Mouse (Mus musculus) gastrocnemius, postnatal 10 days (tissue): ENCODE measurements around the gene Gstk1. TPM values are rescaled to one million over a fixed set of nuclear protein-coding genes. Genes with fewer than 3 reads are reported as not detected.

ENCODE experiments used
- DNase-seq: peaks from one replicate; pipeline ENCODE4 v3.0.0; 2021; ENCODE audit warnings: mixed read lengths
- long read RNA-seq, 2 experiments: library from polyadenylated mRNA; stranded (forward); transcript quantifications; one replicate each; pipeline ENCODE4 v2.0.0; 2021
- total RNA-seq, 2 experiments: library from RNA; stranded (reverse); gene quantifications; 2 replicates each; pipeline ENCODE4 v1.2.3; 2021

The Gstk1 gene
- total RNA-seq, result 10 to 100 TPM; 10.9 to 12.7 TPM
- long read RNA-seq, experiment 1, transcript Gstk1-201 (8 exons, 930 nt), result major isoform, 8 of 10 reads
- long read RNA-seq, experiment 1, partial matches to known transcripts, result 0 of 10 reads
- long read RNA-seq, experiment 1, other reads (novel, unspliced or antisense), result 2 of 10 reads
- long read RNA-seq, experiment 2, transcript Gstk1-201 (8 exons, 930 nt), result major isoform, 10 of 11 reads
- long read RNA-seq, experiment 2, partial matches to known transcripts, result 0 of 11 reads
- long read RNA-seq, experiment 2, other reads (novel, unspliced or antisense), result 1 of 11 reads

GRCm38 (mm10) chr6:42245711-42246353, at the start of gene Gstk1:
Gstk1 (plus strand) TSS chr6:42245935.
- DNase-seq, result peak; percentile 65

GRCm38 (mm10) chr6:42197710-42198109, 48.0 kb upstream of the Gstk1 start:
- no peak for DNase-seq

GRCm38 (mm10) chr6:42199498-42199897, 46.2 kb upstream of the Gstk1 start:
- DNase-seq, result no peak

- DNase-seq, result no peak
Observed at GRCm38 (mm10) chr6:42215028-42215427, 30.7 kb upstream of the Gstk1 start, which contains the start of gene Tas2r144. Tas2r144 (plus strand) TSS chr6:42215328.

- DNase-seq, result no peak
Observed at GRCm38 (mm10) chr6:42222286-42222685, 23.4 kb upstream of the Gstk1 start.

GRCm38 (mm10) chr6:42225046-42225445, 20.7 kb upstream of the Gstk1 start:
- DNase-seq, result no peak

- DNase-seq, result peak; percentile 73
Observed at GRCm38 (mm10) chr6:42227240-42228101, 18.3 kb upstream of the Gstk1 start.

- no peak for DNase-seq
Observed at GRCm38 (mm10) chr6:42229610-42230009, 16.1 kb upstream of the Gstk1 start.

GRCm38 (mm10) chr6:42231191-42231590, 14.5 kb upstream of the Gstk1 start:
- DNase-seq, result no peak

- no peak for DNase-seq
Observed at GRCm38 (mm10) chr6:42237276-42237805, 8.4 kb upstream of the Gstk1 start.

- no peak for DNase-seq
Observed at GRCm38 (mm10) chr6:42241311-42242045, 4.3 kb upstream of the Gstk1 start.

- no peak for DNase-seq
Observed at GRCm38 (mm10) chr6:42247173-42247572, 1.4 kb downstream of the Gstk1 start.

GRCm38 (mm10) chr6:42247981-42248380, 2.2 kb downstream of the Gstk1 start:
- DNase-seq, result no peak

GRCm38 (mm10) chr6:42251791-42252190, 6.1 kb downstream of the Gstk1 start:
- DNase-seq, result no peak

GRCm38 (mm10) chr6:42253103-42253502, 7.4 kb downstream of the Gstk1 start:
- DNase-seq, result no peak

- peak; percentile 34 for DNase-seq
Observed at GRCm38 (mm10) chr6:42257303-42257863, 11.6 kb downstream of the Gstk1 start.

GRCm38 (mm10) chr6:42260430-42260829, 14.7 kb downstream of the Gstk1 start:
- DNase-seq, result no peak

- DNase-seq, result no peak
Observed at GRCm38 (mm10) chr6:42261524-42262170, 15.9 kb downstream of the Gstk1 start, which contains the start of gene Tmem139. Tmem139 (plus strand) TSS chr6:42261970.

- peak; percentile 98 for DNase-seq
Observed at GRCm38 (mm10) chr6:42264626-42265312, 19.0 kb downstream of the Gstk1 start, which contains the start of gene Casp2. Casp2 (plus strand) TSS chr6:42264985.
